Mouse (Mus musculus) fibroblast of lung, adult 2 months (primary cell): Measurements from ENCODE around the gene Plpp7.

Source experiments
- DNase-seq: peaks from one replicate; pipeline ENCODE4 v3.0.0-alpha.2; 2011; ENCODE audit warnings: low read depth

Gene Plpp7

DNA sequence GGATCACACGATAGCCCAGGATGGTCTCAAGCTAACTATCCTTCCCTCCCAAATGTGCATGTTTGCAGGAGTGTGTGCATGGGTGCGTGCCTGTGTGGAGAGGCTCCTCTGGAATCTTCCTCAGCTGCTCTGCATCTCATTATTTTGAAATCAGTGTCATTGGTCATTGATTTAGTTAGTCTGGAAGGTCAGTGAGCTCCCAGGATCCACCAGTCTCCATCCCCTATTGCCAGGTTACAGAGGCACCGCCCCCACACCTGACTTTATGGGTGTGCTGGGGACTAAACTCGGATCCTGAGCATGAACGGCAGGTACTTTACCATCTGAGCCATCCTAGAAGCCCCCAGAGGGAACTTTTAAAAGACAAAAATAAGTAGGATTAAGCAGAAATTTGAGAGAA, 7.6 kb downstream of the Plpp7 start:
- no peak for DNase-seq

DNA sequence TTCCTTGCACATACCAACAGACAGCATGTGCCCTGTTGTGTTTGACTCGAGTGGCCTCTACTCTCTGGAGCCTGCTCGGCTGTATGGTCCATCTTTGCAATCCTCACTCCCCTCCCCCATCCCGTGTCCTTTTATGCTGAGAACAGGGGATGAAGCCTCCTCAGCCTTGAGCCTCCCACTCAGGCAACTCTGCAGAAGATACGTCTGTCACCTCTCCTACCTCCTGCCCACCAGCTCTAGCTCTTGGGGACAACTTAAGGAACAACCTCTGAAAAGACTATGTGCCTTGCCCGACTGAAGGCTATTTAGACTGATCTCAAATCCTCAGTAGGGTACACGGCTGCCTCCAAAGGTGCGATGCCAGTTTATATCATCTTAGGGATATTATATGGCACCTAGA, 8.2 kb downstream of the Plpp7 start:
- no peak for DNase-seq

- no peak for DNase-seq
These were observed 8.8 kb downstream of the Plpp7 start for GRCm38 (mm10) chr2:32104122-32104521.

GRCm38 (mm10) chr2:32105117-32105913, 10.0 kb downstream of the Plpp7 start:
- no peak for DNase-seq

- no peak for DNase-seq
These were observed 10.6 kb downstream of the Plpp7 start for GRCm38 (mm10) chr2:32105930-32106329.

GRCm38 (mm10) chr2:32111268-32111667, 15.9 kb downstream of the Plpp7 start:
- no peak for DNase-seq

GRCm38 (mm10) chr2:32112548-32112947, 17.2 kb downstream of the Plpp7 start:
- no peak for DNase-seq

GRCm38 (mm10) chr2:32115851-32116268, 20.5 kb downstream of the Plpp7 start:
- no peak for DNase-seq

- DNase-seq: no peak
These were observed 24.7 kb downstream of the Plpp7 start for GRCm38 (mm10) chr2:32119802-32120750.

GRCm38 (mm10) chr2:32121150-32121549, 25.8 kb downstream of the Plpp7 start:
- no peak for DNase-seq

GRCm38 (mm10) chr2:32121785-32122184, 26.5 kb downstream of the Plpp7 start:
- DNase-seq: no peak

DNA sequence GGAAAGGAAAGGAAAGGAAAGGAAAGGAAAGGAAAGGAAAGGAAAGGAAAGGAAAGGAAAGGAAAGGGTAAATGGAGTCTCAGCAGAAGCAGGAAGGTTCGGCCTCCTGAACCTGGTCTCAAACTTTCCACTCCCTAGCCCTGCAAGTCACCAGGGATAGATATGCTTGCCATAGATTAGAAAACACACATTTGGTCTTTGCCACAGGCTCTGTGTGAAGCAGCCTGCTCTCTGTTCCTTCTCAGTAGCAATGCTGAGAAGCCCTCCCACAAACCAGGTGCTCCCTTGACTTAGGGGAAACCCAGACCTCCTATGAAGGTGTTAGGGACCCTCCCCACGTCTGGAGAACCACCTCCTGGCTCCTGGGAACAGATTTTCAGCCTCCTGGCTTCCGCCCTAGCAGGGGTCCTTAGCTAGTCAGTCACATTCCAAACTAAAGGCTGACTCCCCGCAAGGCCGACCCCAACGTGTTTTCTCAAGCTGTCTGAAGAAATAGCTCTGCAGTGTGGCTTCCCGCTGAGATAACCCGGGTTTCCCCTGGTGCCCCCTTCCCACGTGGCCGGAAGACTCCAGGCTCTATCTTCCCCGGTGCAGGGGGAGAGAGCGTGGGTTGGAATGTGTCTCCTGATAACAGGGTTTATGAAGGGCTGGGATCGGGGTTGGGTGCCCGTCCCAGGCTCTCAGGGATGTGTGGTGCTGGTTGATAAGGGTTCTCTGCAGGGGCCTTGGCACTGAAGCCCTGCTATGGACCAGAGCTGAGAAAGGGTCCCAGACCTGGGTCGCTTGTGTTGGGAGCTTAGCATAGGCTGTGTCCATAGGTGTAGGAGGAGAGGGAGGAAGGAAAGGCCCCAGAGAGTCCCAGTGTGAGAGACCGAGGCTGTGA, 32.6 kb downstream of the Plpp7 start:
- no peak for DNase-seq

GRCm38 (mm10) chr2:32128536-32128841, 33.2 kb downstream of the Plpp7 start:
- DNase-seq: no peak

DNA sequence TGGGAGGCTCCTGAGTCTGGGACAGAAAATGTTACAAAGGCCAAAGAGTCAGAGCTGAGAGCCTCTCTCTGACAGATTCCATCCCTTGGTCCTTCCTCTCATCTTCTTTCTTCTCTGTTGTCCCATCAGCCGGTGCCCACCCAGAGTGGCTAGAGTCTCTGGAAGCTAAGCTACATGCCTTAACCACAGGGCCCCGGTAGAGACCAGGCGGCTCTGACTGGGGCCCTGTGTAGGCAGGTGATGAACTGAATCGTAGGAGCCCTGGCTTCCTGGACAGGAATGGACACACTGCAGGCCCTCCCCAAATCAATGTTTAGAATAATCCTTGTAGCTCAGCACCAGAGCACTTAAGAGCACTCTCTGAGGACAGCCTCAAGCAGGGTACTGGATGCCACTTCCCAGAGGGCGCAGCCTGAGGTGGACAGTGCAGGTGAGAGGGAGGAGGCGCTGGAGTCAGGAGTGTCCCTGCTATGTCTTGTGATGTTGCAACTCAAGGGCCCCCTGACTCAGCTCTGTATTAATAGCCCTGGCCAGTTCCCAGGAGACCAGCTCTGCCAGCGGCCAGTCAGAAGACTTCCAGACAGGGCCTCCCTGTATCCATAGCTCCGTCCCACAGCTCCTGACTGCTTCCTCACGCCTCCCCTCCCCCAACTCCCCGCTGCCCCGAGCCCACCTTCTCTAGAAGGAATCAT, 34.2 kb downstream of the Plpp7 start:
- no peak for DNase-seq

DNA sequence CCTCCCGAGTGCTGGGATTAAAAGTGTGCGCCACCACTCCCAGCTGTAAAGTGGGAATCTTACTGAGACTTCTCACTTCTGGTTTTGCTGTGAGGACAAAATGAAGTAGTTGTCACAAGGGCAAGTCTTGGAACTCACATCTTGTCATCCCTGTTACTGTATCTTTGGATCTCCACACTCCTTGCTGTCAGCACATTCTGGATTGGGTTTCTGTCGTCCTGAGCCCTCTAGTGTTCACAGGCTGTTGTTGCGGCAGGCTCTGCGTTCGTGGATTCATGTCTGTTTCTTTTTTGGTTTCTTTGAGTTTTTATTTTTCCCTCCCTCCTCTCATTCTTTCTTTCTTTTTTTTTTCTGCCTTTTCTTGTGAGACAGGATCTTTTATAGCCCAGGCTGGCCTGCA, 35.1 kb downstream of the Plpp7 start:
- no peak for DNase-seq

GRCm38 (mm10) chr2:32131205-32131834, 36.0 kb downstream of the Plpp7 start:
- DNase-seq: no peak

DNA sequence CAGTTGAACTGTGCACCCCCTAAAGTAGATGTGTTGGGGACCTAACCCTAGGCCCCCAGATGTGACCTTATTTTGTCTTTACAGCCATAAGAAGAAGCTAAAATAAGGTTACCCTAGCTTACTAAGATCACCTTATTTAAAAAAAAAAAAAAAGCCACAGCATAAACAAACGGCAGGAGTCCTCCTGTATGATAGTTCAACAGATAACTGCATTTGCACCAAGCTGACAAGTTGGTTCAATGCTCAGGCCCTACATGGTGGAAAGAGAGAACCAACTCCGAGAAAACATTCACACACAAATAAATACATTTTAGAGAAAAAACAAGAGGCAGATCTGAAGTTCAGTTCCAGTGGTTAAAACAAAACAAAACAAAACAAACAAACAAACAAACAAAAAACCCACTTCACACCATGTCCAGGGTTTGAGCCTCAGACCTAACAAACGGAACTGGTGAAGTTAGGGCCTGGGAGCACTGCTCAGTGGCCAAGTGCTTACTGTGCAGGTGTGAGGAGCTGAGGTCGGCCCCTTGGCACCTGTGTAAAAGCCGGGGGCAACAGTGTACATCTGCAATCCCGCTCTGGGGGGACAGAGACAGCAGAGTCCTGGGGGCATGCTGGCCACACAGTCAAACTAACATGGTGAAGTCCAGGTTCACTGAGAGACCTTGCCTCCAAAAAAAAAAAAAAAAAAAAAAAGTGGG, 36.7 kb downstream of the Plpp7 start:
- DNase-seq: no peak

- DNase-seq: no peak
These were observed 37.3 kb downstream of the Plpp7 start for GRCm38 (mm10) chr2:32132567-32132992.

DNA sequence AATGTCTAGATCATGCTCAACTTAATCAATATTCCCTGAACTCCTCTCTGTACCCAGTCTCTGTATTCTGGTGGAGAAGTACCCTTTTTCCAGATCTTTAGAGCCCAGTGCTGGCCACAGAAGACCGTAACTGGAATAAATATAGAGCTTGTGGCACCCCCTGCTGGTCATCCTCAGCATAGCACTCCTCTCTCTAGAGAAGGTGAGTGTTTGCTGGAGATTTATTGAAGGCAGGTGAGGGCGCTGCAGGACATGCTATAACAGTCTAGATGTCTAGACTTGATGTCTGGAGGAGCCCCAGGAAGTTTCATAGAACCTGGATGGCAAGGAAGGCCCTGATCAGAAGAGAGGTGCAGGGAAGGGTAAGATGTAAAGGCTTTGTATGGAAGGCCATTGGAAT, 38.7 kb downstream of the Plpp7 start:
- peak; percentile 70 for DNase-seq

GRCm38 (mm10) chr2:32137667-32138266, 42.4 kb downstream of the Plpp7 start:
- DNase-seq: peak; percentile 99
